Mouse (Mus musculus): Measurements from ENCODE around the gene Nek2. TPM values are rescaled to one million over a fixed set of nuclear protein-coding genes. Genes with fewer than 3 reads are reported as not detected.

Nek2 gene
- total RNA-seq, 2 experiments from 2014 or later = 4.8 to 6.1 TPM

Other genes with a start within 250 kb of the Nek2 start
- 1 to 10 TPM; 4.2 to 4.9 TPM for gene Dtl, start 245.9 kb upstream of the Nek2 start, total RNA-seq (2021)
- 10 to 100 TPM; 38.6 to 39.5 TPM for gene Ints7, start 245.8 kb upstream of the Nek2 start, total RNA-seq (2021)
- 10 to 100 TPM; 91.7 to 92.3 TPM for gene Lpgat1, start 103.6 kb upstream of the Nek2 start, total RNA-seq (2021)
- gene Slc30a1, start 85.3 kb downstream of the Nek2 start, total RNA-seq (2021) = 10 to 100 TPM; 24.2 to 27.0 TPM
- gene Rd3, start 155.9 kb downstream of the Nek2 start, total RNA-seq (2021) = under 1 TPM; 0.56 TPM

All from left cerebral cortex, postnatal 4 days (tissue).